Mouse (Mus musculus) cerebellum, adult 2 months (tissue): Measurements from ENCODE around the gene Pde11a.

Experiments
- CTCF ChIP-seq: fragments of 200-500 bp; IDR thresholded peaks from 2 replicates; pipeline ENCODE4 v1.5.1; 2011; ENCODE audit warnings: low read depth, mild to moderate bottlenecking, control low read depth, low read length, moderate library complexity, borderline replicate concordance; ENCODE audit not compliant: insufficient read depth
- POLR2A ChIP-seq: fragments of 200-500 bp; IDR thresholded peaks from 2 replicates; pipeline ENCODE4 v1.6.1; 2011; ENCODE audit warnings: low read length, control low read depth, borderline replicate concordance; ENCODE audit not compliant: insufficient read depth

DNA sequence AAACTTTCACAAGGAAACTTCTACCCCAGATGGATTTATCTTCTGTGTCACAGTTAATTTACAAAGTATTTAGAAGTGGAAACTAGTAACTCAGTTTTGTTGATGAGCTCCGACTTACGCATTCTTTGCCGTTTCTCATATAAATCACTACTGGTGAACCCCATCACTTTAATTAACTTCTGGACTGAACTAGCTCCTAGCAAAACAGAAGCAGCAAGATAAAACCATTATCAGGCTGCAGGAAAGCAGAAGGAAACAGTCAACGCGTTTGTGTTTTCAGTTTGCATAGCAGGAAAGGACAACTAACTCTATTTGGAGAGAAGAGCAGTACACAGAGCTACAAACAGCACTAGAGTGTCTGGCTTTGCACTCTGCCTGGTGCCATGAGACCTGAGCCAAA lies 220.1 kb downstream of the Pde11a start:
- no peak for TF ChIP-seq CTCF
- TF ChIP-seq POLR2A: no peak
